Mouse (Mus musculus) c-Kit-positive CD71-negative TER-119-negative erythroid progenitor cells, embryonic 14.5 days (primary cell): ENCODE measurements at regions not wholly inside any gene's neighbourhood (a gene's known extent, or its start where the extent isn't known, plus 50 kb on each side); places are given as distances from the start of the nearest gene placed in this dataset.

ENCODE experiments used
- DNase-seq: peaks from one replicate; pipeline ENCODE4 v3.0.0-alpha.2; 2013; ENCODE audit warnings: low read depth

- DNase-seq = no peak
Observed at GRCm38 (mm10) chr9:74650036-74650435, 211.7 kb upstream of the Onecut1 start.

- DNase-seq = no peak
Observed at GRCm38 (mm10) chr9:74655956-74656355, 205.8 kb upstream of the Onecut1 start.

GRCm38 (mm10) chr9:74656392-74656791, 205.3 kb upstream of the Onecut1 start:
- no peak for DNase-seq

GRCm38 (mm10) chr9:74671356-74671952, 190.3 kb upstream of the Onecut1 start:
- no peak for DNase-seq

- no peak for DNase-seq
Observed at GRCm38 (mm10) chr9:74672261-74672660, 189.5 kb upstream of the Onecut1 start.

- DNase-seq = no peak
Observed at GRCm38 (mm10) chr9:74698229-74698628, 163.5 kb upstream of the Onecut1 start.

GRCm38 (mm10) chr9:74705698-74706097, 156.0 kb upstream of the Onecut1 start:
- DNase-seq = no peak

- no peak for DNase-seq
Observed at GRCm38 (mm10) chr9:74707608-74708007, 154.1 kb upstream of the Onecut1 start.

GRCm38 (mm10) chr9:74711698-74712097, 150.0 kb upstream of the Onecut1 start:
- DNase-seq = no peak

- no peak for DNase-seq
Observed at GRCm38 (mm10) chr9:74732451-74732850, 129.3 kb upstream of the Onecut1 start.

- no peak for DNase-seq
Observed at GRCm38 (mm10) chr9:74741949-74742348, 119.8 kb upstream of the Onecut1 start.

- DNase-seq = no peak
Observed at GRCm38 (mm10) chr9:74747886-74748285, 113.8 kb upstream of the Onecut1 start.

- no peak for DNase-seq
Observed at GRCm38 (mm10) chr9:74758025-74758424, 103.7 kb upstream of the Onecut1 start.

GRCm38 (mm10) chr9:74758876-74759275, 102.8 kb upstream of the Onecut1 start:
- no peak for DNase-seq

GRCm38 (mm10) chr9:74780419-74780818, 81.3 kb upstream of the Onecut1 start:
- no peak for DNase-seq

GRCm38 (mm10) chr9:74793394-74793793, 68.3 kb upstream of the Onecut1 start:
- DNase-seq = no peak

- no peak for DNase-seq
Observed at GRCm38 (mm10) chr9:74795994-74796393, 65.7 kb upstream of the Onecut1 start.

GRCm38 (mm10) chr9:74797272-74797844, 64.4 kb upstream of the Onecut1 start:
- DNase-seq = no peak

- DNase-seq = no peak
Observed at GRCm38 (mm10) chr9:74801091-74801490, 60.6 kb upstream of the Onecut1 start.

- DNase-seq = no peak
Observed at GRCm38 (mm10) chr9:74811437-74811836, 50.3 kb upstream of the Onecut1 start.
